ENCODE assay signal across 22 mouse cellular contexts in the genomic region with DNA sequence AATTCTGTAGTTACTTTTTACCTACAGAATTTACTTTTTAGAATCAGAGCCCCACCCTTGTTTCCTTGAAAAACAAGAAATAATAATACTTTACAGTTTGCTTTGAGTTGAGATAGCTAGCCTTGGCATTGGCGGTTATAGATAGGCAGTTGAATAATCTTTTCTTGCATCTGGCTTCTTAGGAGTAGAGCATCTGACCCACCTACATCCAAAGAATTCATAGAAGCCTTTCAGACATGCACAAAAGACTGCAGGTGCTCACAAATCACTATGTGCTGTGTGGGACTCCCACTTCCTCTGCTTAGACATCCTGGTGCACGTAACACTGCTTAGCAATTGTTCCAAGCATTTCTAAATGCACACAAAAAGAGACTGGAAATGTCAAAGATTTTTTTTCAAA.
DNase-seq lines count a peak whose midpoint lies in the region; ATAC-seq and TF ChIP-seq lines count a peak whose summit lies in the region.
"Had no signal": no experiment of that assay in that cellular context is flagged by ENCODE, and none has a peak within 500 bp of the region (broad histone marks: within the 10 kb centered on the region; RNA-seq: fewer than 3 reads in every experiment).

No protein-coding gene starts in this region.

- peak overlapping the region; percentile 65; the same call in 1 of the 2 replicates for H3K27ac ChIP-seq in layer of hippocampus, adult 2 months
- H3K27ac ChIP-seq in intestine, postnatal 0 days (ENCODE audit: low read depth, low read length), result no peak overlapping the region
- H3K27ac ChIP-seq: forebrain, embryonic 13.5 days; heart, adult 2 months; heart, embryonic 15.5 days; hindbrain, embryonic 13.5 days; hindbrain, postnatal 0 days had no signal

- no peaks in the 10 kb centered on the region for H3K36me3 ChIP-seq in intestine, postnatal 0 days (ENCODE audit: control insufficient read depth, insufficient read depth)
- H3K36me3 ChIP-seq: heart, embryonic 15.5 days; hindbrain, embryonic 13.5 days had no signal

- no peak overlapping the region for H3K9ac ChIP-seq in intestine, postnatal 0 days (ENCODE audit: low read depth, low read length)
- H3K9ac ChIP-seq: forebrain, embryonic 13.5 days; forebrain, postnatal 0 days; heart, embryonic 15.5 days; hindbrain, embryonic 13.5 days had no signal

- DNase-seq in layer of hippocampus, adult 2 months (ENCODE audit: low spot score in 2 of 2), result no peak
- DNase-seq in layer of hippocampus, postnatal 25 days (ENCODE audit: extremely low spot score in 1 of 2, low spot score in 1 of 2), result no peak
- DNase-seq in thymus, postnatal 14 days, result peak; percentile 7
- DNase-seq in thymus, adult 18-20 months, result no peak
- DNase-seq in adrenal gland, postnatal 4 days (ENCODE audit: low spot score in 2 of 2), result no peak
- DNase-seq: adrenal gland, adult 8-10 months; adrenal gland, postnatal 36 days; B cell, adult 2 months; cerebellum, adult 18-20 months; cerebellum, adult 9-11 months; cerebellum, postnatal 36 days; gastrocnemius, postnatal 14 days; heart, adult 2 months; heart, postnatal 14 days had no signal

- H3K4me3 ChIP-seq in layer of hippocampus, adult 2 months, result no peak overlapping the region
- no peak overlapping the region for H3K4me3 ChIP-seq in intestine, postnatal 0 days (ENCODE audit: low read depth, low read length)
- H3K4me3 ChIP-seq: forebrain, embryonic 13.5 days; heart, adult 2 months; heart, embryonic 15.5 days; hindbrain, embryonic 13.5 days had no signal

- no peaks in the 10 kb centered on the region for H3K27me3 ChIP-seq in intestine, postnatal 0 days (replicated peaks; ENCODE audit: control insufficient read depth, insufficient read depth, low read length)
- H3K27me3 ChIP-seq: forebrain, embryonic 13.5 days; heart, embryonic 15.5 days; hindbrain, embryonic 13.5 days had no signal

- H3K9me3 ChIP-seq in intestine, postnatal 0 days (ENCODE audit: control insufficient read depth), result no peaks in the 10 kb centered on the region
- H3K9me3 ChIP-seq: forebrain, embryonic 13.5 days; heart, embryonic 15.5 days; hindbrain, embryonic 13.5 days had no signal

- 80% methylated on average over 2 of the region's 2 CpGs for WGBS in intestine, postnatal 0 days

- H3K4me1 ChIP-seq in intestine, postnatal 0 days (replicated peaks; ENCODE audit: control insufficient read depth, insufficient read depth, low read length), result no peaks in the 10 kb centered on the region
- H3K4me1 ChIP-seq: forebrain, embryonic 13.5 days; heart, embryonic 15.5 days; hindbrain, embryonic 13.5 days had no signal

- TF ChIP-seq CTCF in layer of hippocampus, adult 2 months (conservative IDR thresholded peaks at IDR 0.05), result no peak
- no peak for TF ChIP-seq CTCF in intestine, postnatal 0 days (IDR thresholded peaks at IDR 0.05; ENCODE audit: low read depth)

- H3K4me2 ChIP-seq in intestine, postnatal 0 days (replicated peaks; ENCODE audit: low read depth), result no peak overlapping the region
- H3K4me2 ChIP-seq: forebrain, embryonic 13.5 days; heart, embryonic 11.5 days; heart, embryonic 15.5 days; hindbrain, embryonic 13.5 days had no signal

- ATAC-seq in megakaryocyte progenitor cell, adult 5-6 weeks (replicated peaks; ENCODE audit: poor library complexity), result 0 out of 2 replicates have a peak, but pooled peaks have one; percentile 17
- no peak for ATAC-seq in intestine, postnatal 0 days
- ATAC-seq: forebrain, embryonic 13.5 days; forebrain, postnatal 0 days; hindbrain, postnatal 0 days had no signal
